Mouse (Mus musculus): ENCODE measurements around the gene Gm4881. TPM values are rescaled to one million over a fixed set of nuclear protein-coding genes. Genes with fewer than 3 reads are reported as not detected.
A peak's percentile ranks its signal among the peaks of the same experiment; 100 is the strongest.

Gene Gm4881
- polyA plus RNA-seq, 1 experiment from 2014 or later: 2.0 TPM

DNA sequence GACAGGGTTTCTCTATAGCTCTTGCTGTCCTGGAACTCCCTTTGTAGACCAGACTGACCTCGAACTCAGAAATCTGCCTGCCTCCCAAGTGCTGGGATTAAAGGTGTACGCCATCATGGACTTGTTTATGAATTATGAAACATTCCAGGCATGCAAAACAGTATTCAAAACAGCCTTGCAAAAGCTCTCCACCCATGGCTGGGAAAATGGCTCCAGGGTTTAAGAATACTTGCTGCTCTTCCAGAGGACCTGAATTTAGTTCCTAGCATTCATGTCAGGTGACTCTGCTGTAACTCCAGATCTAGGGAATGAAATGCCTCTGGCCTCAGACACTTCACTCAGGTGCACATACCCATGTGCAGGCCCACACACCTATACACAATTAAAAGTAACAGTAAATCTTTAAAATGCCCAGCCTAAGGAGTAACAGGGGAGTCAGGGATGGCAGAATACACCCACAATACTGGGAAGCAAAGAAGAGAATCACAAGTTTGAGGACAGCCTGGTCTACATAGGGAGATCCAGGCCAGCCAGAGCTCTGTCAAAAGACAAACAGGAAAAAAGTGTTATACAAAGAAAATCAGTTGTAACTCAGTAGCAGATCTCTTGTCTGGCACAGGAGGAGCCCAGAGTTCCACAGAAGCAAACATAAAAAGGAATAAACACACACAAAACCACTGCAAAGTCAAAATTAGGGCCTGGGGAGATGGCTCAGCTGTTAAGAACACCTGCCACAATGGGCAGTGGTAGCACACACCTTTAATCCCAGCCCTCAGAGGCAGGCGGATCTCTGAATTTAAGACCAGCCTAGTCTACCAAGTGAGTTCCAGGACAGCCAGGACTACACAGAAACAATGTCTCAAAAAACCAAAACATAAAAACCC is 52.8 kb downstream of the Gm4881 start:
- no peak for ATAC-seq (ENCODE audit: low FRiP score)
- Histone ChIP-seq H3K36me3 (peaks cover 43% of the 10 kb centered on the region), H3K4me2 (no peak overlapping the region), H3K27me3 (replicated peaks) (no peaks in the 10 kb centered on the region), H3K4me3 (replicated peaks) (no peak overlapping the region), H3K27ac (replicated peaks) (no peak overlapping the region), H3K4me1 (peaks cover 18% of the 10 kb centered on the region), H3K9ac (replicated peaks) (no peak overlapping the region), H3K9me3 (replicated peaks) (no peaks in the 10 kb centered on the region)
- WGBS: 75% methylated on average over 3 of the region's 3 CpGs

DNA sequence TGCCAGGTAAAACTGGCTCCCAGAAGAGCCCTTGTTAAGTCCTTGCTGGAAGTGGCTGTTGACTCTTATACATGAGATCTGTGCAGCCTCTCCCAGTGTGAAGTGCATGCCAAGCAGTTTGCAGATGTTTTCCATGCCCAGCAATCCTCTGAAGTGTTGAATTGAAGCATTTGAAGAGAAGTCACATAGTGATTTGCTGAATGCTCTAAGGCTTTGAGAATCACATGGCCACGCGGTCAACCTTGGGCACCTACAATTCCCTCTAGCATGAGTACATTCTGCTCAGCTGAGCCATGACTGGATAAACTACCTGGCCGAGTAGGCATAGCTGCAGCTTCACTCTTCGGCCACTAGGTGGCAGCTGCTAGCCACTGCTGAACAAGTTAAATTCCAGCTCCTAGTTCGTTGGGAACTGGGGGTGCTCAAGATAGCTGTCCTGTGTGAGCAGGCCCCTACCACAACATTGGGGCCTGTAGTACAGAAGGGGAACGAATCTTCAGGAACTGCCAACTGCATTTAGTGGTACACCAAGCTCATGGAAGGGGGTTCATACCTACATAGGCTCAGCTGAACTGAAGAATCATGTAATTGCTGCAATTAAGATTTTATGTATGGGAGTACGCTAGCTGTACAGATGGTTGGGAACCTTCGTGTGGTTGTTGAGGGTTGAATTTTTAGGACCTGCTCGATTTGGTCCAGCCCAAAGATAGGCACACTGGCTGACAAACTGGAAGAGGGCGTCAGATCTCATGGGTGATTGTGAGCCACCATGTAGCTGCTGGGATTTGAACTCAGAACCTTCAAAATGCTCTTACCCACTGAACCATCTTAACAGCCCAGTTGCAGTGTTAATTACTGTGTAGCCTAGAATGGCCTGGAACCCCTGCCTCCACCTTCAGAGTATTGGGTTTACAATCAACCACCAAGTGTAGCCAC is 53.7 kb downstream of the Gm4881 start:
- no peak overlapping the region for H3K4me3 ChIP-seq (replicated peaks)
- peak; percentile 60 for ATAC-seq (ENCODE audit: low FRiP score)
- WGBS: 29% methylated on average over 10 of the region's 10 CpGs
- no peaks in the 10 kb centered on the region for H3K27me3 ChIP-seq (replicated peaks)
- H3K36me3 ChIP-seq: peaks cover 48% of the 10 kb centered on the region
- H3K27ac ChIP-seq (replicated peaks): no peak overlapping the region
- H3K9me3 ChIP-seq (replicated peaks): no peaks in the 10 kb centered on the region
- H3K4me2 ChIP-seq: no peak overlapping the region
- no peak overlapping the region for H3K9ac ChIP-seq (replicated peaks)
- H3K4me1 ChIP-seq: peaks cover 27% of the 10 kb centered on the region

DNA sequence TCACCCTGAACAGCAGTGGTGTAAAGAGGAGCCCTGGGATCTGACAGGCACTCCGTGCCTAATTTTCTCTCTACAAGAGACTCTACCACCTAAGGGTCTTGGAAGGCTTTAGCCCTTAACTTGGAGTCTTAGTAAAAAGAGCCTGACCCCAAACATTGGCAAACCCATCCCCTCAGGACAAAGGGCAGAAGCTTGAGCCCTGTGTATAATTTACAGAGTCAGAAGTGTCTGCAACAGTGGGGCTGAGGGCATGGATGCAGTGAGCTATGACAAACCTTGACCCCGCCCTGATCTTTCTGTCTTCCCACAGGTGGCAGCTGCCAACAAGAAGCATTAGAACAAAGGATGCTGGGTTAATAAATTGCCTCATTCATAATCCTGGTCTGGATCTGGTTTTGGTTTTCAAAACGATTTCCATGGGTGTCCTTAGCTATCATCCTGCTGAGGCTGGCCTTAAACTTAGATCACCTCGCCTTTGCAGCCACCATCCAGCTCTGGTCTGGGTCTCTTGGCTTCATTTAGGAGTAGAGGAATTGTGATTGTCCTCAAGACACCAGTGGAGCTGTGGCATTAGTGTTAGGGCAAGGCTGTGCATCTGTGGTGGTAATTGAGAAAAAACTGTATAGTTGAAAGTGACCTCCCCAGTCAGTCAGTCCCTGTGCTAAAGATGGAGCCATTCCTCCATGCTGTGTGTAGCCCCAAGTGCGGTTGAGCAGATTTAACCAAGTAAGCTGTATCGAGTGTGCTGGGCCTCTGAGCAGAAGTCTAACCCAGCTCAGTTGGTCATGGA is 54.7 kb downstream of the Gm4881 start:
- peaks cover 48% of the 10 kb centered on the region for H3K36me3 ChIP-seq
- no peak overlapping the region for H3K27ac ChIP-seq (replicated peaks)
- peak; percentile 3; the same call in 1 of the 2 replicates for ATAC-seq (ENCODE audit: low FRiP score)
- H3K4me1 ChIP-seq: peaks cover 32% of the 10 kb centered on the region
- H3K27me3 ChIP-seq (replicated peaks): no peaks in the 10 kb centered on the region
- 83% methylated on average over 6 of the region's 6 CpGs for WGBS
- H3K4me2 ChIP-seq: no peak overlapping the region
- H3K9me3 ChIP-seq (replicated peaks): no peaks in the 10 kb centered on the region
- no peak overlapping the region for H3K4me3 ChIP-seq (replicated peaks)
- no peak overlapping the region for H3K9ac ChIP-seq (replicated peaks)

DNA sequence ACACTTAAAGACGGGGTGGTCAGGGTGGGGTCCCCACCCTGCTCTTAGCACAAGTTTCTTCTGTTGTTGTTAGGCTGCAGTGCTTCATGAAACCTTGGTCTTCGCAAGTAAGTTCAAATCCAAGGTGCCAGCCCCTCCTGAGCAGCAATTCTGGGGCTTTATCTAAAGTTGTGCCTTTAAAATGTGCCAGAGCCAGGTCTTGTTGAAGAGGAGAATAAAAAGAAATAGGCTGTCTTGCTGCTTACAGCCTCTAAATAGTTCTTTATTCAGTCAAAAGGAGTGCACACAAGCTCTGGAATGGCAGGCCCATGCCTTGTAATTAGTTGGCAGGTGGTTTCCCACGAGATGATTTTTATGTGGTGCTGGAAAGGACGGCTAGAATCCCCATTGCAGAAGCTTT is 57.2 kb downstream of the Gm4881 start:
- Histone ChIP-seq H3K4me2 (peak overlapping the region; percentile 76), H3K27me3 (replicated peaks) (no peaks in the 10 kb centered on the region), H3K9me3 (replicated peaks) (no peaks in the 10 kb centered on the region), H3K9ac (replicated peaks) (peak overlapping the region; percentile 99), H3K27ac (replicated peaks) (no peak overlapping the region), H3K4me1 (peaks cover 32% of the 10 kb centered on the region), H3K36me3 (peaks cover 48% of the 10 kb centered on the region), H3K4me3 (replicated peaks) (no peak overlapping the region)
- 63% methylated on average over 4 of the region's 4 CpGs for WGBS
- no peak for ATAC-seq (ENCODE audit: low FRiP score)

DNA sequence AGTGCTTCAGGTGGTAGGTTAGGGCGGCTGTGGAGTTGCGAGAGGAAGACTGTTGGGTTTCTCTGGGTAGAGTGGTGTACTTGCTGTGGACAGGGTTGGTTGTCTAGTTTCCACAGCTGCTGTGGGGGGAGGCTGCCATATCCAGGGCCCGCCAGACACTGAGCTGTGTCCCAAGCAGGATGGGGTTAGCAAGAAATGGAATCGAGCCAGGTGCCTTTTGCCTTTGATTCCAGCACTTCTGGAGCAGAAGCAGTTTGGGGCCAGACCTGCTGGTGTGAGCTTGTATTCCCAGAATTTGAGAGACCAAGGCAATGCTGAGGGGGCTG is 58.0 kb downstream of the Gm4881 start:
- Histone ChIP-seq H3K4me1 (peaks cover 32% of the 10 kb centered on the region), H3K4me2 (peak overlapping the region; percentile 76), H3K36me3 (peaks cover 48% of the 10 kb centered on the region), H3K9ac (replicated peaks) (peak overlapping the region; percentile 99), H3K27ac (replicated peaks) (no peak overlapping the region), H3K9me3 (replicated peaks) (no peaks in the 10 kb centered on the region), H3K27me3 (replicated peaks) (no peaks in the 10 kb centered on the region), H3K4me3 (replicated peaks) (peak overlapping the region; percentile 98)
- ATAC-seq (ENCODE audit: low FRiP score): no peak
- 82% methylated on average over 4 of the region's 4 CpGs for WGBS

DNA sequence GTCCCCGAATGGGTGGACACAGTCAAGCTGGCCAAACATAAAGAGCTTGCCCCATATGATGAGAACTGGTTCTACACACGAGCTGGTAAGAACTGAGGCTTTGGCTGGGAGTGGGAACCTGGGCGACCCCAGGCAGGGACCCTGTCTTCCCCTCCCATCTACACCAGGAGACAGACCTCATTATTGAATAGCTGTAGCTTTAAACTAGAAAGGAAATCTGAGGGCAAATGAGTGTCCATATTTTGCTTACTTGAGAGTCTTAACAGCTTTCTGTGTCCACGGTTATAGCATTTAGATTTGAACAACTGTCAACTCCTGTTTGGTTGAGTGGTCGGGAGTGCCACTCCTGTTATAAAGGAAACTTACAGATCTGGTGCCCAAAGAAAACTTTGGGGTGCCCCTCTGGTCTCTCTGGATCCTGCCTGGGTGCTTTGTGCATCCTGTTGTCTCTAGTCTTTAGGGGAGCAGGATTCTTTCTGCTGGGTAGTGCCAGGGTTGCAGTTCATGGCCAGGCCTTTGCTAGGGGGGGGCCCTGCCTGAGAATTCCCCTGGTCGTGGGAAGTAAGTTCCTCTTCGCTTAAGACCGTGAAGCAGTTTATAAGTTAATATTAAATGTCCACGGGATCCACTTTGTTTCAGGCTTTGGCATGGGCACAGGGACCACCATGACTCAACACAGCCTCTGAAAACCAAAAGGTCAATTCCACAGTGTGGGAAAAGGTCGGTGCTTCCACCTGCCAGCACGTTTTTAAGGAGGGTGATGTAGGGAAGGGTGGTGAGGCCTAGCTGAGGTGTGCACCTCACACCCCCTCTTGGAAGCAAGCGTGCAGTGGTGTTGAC is 58.6 kb downstream of the Gm4881 start:
- WGBS: 45% methylated on average over 12 of the region's 12 CpGs
- H3K36me3 ChIP-seq: peaks cover 43% of the 10 kb centered on the region
- no peak for ATAC-seq (ENCODE audit: low FRiP score)

DNA sequence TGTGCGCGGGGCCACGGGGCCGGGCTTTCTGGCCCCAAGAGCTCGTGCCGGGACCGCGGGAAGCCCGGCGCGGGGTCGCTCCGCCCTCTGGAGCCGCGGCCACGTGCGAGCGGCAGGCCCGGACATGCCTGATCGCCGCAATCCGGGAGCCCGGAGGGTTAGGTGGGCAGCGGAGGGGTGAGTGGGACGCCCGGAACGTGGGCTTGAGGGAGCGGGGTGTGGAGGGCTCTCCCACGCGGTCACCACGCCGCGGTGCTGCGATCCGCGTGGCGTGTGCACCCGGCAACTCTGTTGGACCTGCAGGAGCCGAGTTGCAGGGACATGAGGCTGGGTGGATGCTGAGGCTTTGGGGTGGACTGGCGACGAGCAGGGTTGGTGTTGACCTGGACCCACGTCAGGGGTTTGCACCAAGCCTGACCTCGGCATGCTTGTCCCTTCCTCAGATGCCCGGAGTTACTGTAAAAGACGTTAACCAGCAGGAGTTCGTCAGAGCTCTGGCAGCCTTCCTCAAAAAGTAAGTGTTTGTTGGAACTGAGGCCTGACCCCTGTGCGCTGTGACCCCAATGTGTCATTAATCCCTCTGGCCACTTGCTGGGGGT is 59.5 kb downstream of the Gm4881 start:
- ATAC-seq (ENCODE audit: low FRiP score): peak; percentile 12
- Histone ChIP-seq H3K4me3 (replicated peaks) (peak overlapping the region; percentile 98), H3K9ac (replicated peaks) (peak overlapping the region; percentile 99), H3K4me1 (peaks cover 30% of the 10 kb centered on the region), H3K27ac (replicated peaks) (peak overlapping the region; percentile 89), H3K9me3 (replicated peaks) (no peaks in the 10 kb centered on the region), H3K27me3 (replicated peaks) (no peaks in the 10 kb centered on the region), H3K4me2 (peak overlapping the region; percentile 76), H3K36me3 (peaks cover 37% of the 10 kb centered on the region)
- under 1% methylated on average over 47 of the region's 47 CpGs for WGBS

More for the DNA sequence above, 58.6 kb downstream of the Gm4881 start:
- H3K4me1 ChIP-seq: peaks cover 32% of the 10 kb centered on the region
- no peaks in the 10 kb centered on the region for H3K9me3 ChIP-seq (replicated peaks)
- no peaks in the 10 kb centered on the region for H3K27me3 ChIP-seq (replicated peaks)
- H3K9ac ChIP-seq (replicated peaks): peak overlapping the region; percentile 99
- peak overlapping the region; percentile 98 for H3K4me3 ChIP-seq (replicated peaks)
- H3K27ac ChIP-seq (replicated peaks): peak overlapping the region; percentile 89; the same call in 1 of the 2 replicates
- peak overlapping the region; percentile 76 for H3K4me2 ChIP-seq

DNA sequence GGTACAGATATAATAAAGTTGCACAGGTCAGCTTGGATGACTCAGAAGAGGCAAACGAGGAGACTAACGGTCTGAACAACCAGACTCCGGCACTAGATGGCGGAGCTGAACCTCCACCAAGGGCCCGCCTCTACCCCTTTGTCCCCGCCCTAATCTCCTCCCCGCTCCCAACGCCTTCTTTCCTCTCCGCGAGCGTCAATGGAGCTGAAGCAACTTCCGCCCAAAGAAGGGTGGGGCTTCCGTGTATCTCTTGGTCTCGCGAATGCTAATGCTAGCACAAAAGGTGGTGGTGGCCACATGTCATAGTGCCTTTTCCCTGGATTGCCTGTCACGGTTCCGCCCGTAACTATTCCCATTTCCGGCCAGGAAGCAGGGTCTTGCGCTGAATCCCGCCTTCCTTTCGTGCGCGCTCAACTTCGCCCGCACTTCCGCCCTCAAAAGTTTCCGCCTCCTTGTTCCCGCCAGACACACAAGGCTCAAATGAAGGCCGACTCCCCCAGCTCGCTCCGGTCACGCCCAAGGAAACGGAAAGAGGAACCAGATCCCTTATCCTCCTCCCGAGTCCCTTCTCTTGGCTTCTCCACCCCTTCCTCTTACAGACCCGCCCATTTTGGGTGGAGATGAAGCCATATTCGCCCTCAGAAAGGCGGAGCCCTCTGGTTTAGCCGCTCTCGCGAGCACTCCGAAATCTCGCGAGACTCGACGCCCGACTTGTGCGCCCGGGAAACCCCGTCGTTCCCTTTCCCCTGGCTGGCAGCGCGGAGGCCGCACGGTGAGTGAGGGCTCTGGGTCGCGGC is 60.2 kb downstream of the Gm4881 start, which contains the start of gene Rps19:
Gene Rps19 (plus strand): TSS at position 476 of the 797 bp plus-strand sequence.
- WGBS: under 1% methylated on average over 57 of the region's 57 CpGs
- Histone ChIP-seq H3K27me3 (replicated peaks) (no peaks in the 10 kb centered on the region), H3K4me1 (peaks cover 30% of the 10 kb centered on the region), H3K36me3 (peaks cover 31% of the 10 kb centered on the region), H3K27ac (replicated peaks) (peak within 1 kb of the TSS; percentile 89), H3K4me2 (peak within 1 kb of the TSS; percentile 76), H3K9me3 (replicated peaks) (no peaks in the 10 kb centered on the region), H3K4me3 (replicated peaks) (peak within 1 kb of the TSS; percentile 98), H3K9ac (replicated peaks) (peak within 1 kb of the TSS; percentile 99)
- ATAC-seq (ENCODE audit: low FRiP score): peak; percentile 94

DNA sequence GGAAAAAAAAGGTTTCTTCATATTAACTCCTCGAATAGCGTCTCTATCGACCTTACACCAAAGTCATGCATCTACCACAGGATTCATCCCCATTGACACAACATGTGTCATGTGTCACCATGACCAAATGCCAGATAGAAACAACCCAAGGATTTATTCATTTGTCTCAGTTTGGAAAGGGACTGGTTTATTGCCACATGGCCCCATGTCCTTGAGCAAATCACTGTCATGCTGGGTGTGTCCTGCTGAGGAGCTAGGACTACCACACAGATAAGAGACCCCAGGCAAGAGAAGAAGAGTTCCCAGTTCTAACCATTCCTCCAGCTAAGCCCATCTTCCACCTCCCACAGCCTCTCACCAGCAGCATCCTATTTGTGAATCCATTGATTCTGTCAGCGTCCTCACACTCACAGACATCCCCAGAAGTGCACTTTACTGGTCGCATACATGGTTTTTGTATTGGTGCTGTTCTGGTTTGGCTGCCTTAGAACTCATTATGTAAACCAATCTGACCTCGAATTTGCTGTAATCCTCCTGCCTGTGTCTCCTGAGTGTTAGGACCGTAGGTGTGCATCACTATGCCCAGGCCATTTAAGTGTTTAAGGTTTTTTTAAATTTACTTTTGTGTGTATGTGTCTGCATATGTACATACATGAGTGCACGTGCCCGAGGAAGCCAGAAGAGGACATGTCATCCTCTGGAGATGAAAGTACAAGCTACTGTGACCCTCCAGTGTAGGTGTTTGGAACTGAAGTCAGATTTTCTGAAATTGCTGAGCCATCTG is 61.7 kb downstream of the Gm4881 start:
- no peak overlapping the region for H3K9ac ChIP-seq (replicated peaks)
- H3K27ac ChIP-seq (replicated peaks): no peak overlapping the region
- no peak for ATAC-seq (ENCODE audit: low FRiP score)
- no peak overlapping the region for H3K4me2 ChIP-seq
- no peak overlapping the region for H3K4me3 ChIP-seq (replicated peaks)
- H3K9me3 ChIP-seq (replicated peaks): no peaks in the 10 kb centered on the region
- peaks cover 26% of the 10 kb centered on the region for H3K4me1 ChIP-seq
- WGBS: 94% methylated on average over 9 of the region's 9 CpGs
- H3K27me3 ChIP-seq (replicated peaks): no peaks in the 10 kb centered on the region
- peaks cover 16% of the 10 kb centered on the region for H3K36me3 ChIP-seq
